Mouse (Mus musculus): ENCODE results near the gene Ddx3y.

DNA sequence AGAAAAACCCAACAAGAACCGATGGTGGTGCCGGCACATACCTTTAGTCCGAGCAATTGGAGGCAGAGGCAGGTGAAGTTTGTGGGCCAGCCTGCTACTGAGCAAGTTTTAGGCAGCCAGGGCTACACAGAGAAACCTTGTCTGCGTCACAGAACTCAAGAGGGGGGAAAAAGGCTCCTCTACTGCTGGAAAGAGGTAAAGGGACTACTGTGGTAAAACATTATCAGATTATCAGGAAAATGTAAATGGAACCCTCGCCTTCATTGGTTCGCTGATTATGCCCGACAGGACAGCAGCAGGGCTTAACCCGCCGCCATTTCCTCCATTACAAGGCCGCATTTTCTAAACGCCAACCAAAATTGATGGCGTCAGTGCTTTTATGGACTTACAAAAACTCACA lies 694 bp downstream of the Ddx3y start:
- TF ChIP-seq CTCF (IDR thresholded peaks at IDR 0.05) (no peak), EP300 (IDR thresholded peaks at IDR 0.05) (no peak)

Measured in lung, postnatal 0 days (tissue).